23 mouse cellular contexts compared by ENCODE assay signal in the genomic region with DNA sequence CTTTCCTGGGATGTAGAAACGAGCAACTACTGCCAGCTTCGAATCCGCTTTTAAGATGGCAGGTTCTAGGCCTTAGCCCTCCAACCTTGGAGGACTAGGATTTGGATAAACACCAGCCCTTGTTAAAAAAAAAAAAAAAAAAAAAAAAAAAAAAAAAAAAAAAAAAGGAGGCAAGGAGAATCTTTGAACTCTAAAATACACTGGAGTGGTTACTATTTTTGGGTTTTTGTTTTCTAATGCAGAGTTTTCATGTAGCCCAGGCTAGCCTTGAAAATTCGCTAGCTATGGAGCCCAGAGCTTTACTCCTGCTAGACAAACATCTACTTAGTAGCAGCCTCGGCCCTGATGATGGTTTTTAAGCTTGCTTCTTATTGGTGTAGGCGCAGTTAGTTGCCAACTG. TPM values are rescaled to one million over a fixed set of nuclear protein-coding genes. Genes with fewer than 3 reads are reported as not detected.
DNase-seq lines count a peak whose midpoint lies in the region; TF ChIP-seq lines count a peak whose summit lies in the region.
"Had no signal": no experiment of that assay in that cellular context is flagged by ENCODE, and none has a peak within 500 bp of the region (broad histone marks: within the 10 kb centered on the region; RNA-seq: fewer than 3 reads in every experiment).

No protein-coding gene starts in this region.

- H3K4me3 ChIP-seq in gastrocnemius, adult 2 months, result no peak overlapping the region
- no peak overlapping the region for H3K4me3 ChIP-seq in MEL (ENCODE audit: control insufficient read depth in 1 of 2, insufficient read depth in 1 of 2, low read depth in 2 of 2, low read length in 2 of 2)
- H3K4me3 ChIP-seq: embryonic facial prominence, embryonic 13.5 days; embryonic facial prominence, embryonic 15.5 days; erythroblast, embryonic 14.5 days; forebrain, embryonic 10.5 days; forebrain, embryonic 12.5 days had no signal

- TF ChIP-seq POLR2A in MEL (IDR thresholded peaks at IDR 0.05; ENCODE audit: control insufficient read depth in 1 of 2, insufficient read depth in 1 of 2, low read depth in 1 of 2, low read length in 2 of 2, poor library complexity in 1 of 2), result no peak

- no peak for DNase-seq in gastrocnemius, adult 2 months
- no peak for DNase-seq in gastrocnemius, postnatal 25 days
- no peak for DNase-seq in MEL (ENCODE audit: low read depth, low spot score)
- no peak for DNase-seq in layer of hippocampus, postnatal 10 days (ENCODE audit: low spot score in 2 of 2)
- DNase-seq in lung, postnatal 25 days (ENCODE audit: low spot score), result no peak
- DNase-seq: adrenal gland, adult 2 months; adrenal gland, postnatal 10 days; adrenal gland, postnatal 25 days; B cell, adult 2 months; cerebellum, adult 11 months; cerebellum, adult 18-20 months; cerebellum, adult 8-10 months; cerebellum, adult 9-11 months; cerebellum, postnatal 14 days; cerebellum, postnatal 36 days; embryo, embryonic 11 days had no signal

- H3K79me2 ChIP-seq in MEL (ENCODE audit: control insufficient read depth, insufficient read depth, low read length, poor library complexity), result no peaks in the 10 kb centered on the region

- no peak for TF ChIP-seq EP300 in MEL (IDR thresholded peaks at IDR 0.05; ENCODE audit: low read depth in 1 of 2, low read length in 2 of 2)

- H3K36me3 ChIP-seq in MEL (ENCODE audit: control insufficient read depth in 1 of 2, insufficient read depth in 2 of 2, low read length in 2 of 2), result peaks cover 0 to 8% of the 10 kb centered on the region in 2 experiments; a peak in 2 of 4 replicates
- H3K36me3 ChIP-seq: forebrain, embryonic 12.5 days had no signal

- peak overlapping the region; percentile 12; the same call in 1 of the 2 replicates for H3K27ac ChIP-seq in gastrocnemius, adult 2 months
- H3K27ac ChIP-seq in MEL (ENCODE audit: control insufficient read depth, low read depth, low read length), result no peak overlapping the region
- H3K27ac ChIP-seq: embryonic facial prominence, embryonic 13.5 days; embryonic facial prominence, embryonic 15.5 days; forebrain, embryonic 10.5 days; forebrain, embryonic 12.5 days had no signal

- no peaks in the 10 kb centered on the region for H3K27me3 ChIP-seq in MEL (ENCODE audit: control insufficient read depth in 1 of 2, insufficient read depth in 2 of 2, low read length in 2 of 2)
- H3K27me3 ChIP-seq: embryonic facial prominence, embryonic 13.5 days; embryonic facial prominence, embryonic 15.5 days had no signal

- TF ChIP-seq CTCF in gastrocnemius, adult 2 months (IDR thresholded peaks at IDR 0.05), result no peak
- TF ChIP-seq CTCF in MEL (IDR thresholded peaks at IDR 0.05 in 2 of 3, conservative IDR thresholded peaks at IDR 0.05 in 1 of 3; ENCODE audit: control insufficient read depth in 1 of 3, insufficient read depth in 1 of 3, low read depth in 2 of 3, low read length in 3 of 3, poor library complexity in 1 of 3, severe bottlenecking in 1 of 3), result no peak

- peaks cover 5 to 10% of the 10 kb centered on the region in 2 experiments; a peak in 2 of 4 replicates for H3K4me1 ChIP-seq in MEL (ENCODE audit: control insufficient read depth in 1 of 2, insufficient read depth in 2 of 2, low read length in 2 of 2)

- intact Hi-C loops in gastrocnemius, adult 2 months (cut with DNase I), result no loop called here

- H3K9ac ChIP-seq in MEL (ENCODE audit: control insufficient read depth, low read depth, low read length, poor library complexity, severe bottlenecking), result no peak overlapping the region
- H3K9ac ChIP-seq: embryonic facial prominence, embryonic 13.5 days; embryonic facial prominence, embryonic 15.5 days; forebrain, embryonic 12.5 days had no signal

- H3K9me3 ChIP-seq in MEL (replicated peaks; ENCODE audit: insufficient read depth, low read length), result no peaks in the 10 kb centered on the region
- H3K9me3 ChIP-seq: embryonic facial prominence, embryonic 13.5 days; embryonic facial prominence, embryonic 15.5 days; forebrain, embryonic 10.5 days; forebrain, embryonic 12.5 days; G1E had no signal

- no peak for TF ChIP-seq RAD21 in MEL (IDR thresholded peaks at IDR 0.05; ENCODE audit: low read depth, low read length)

TF ChIP-seq in MEL, 35 proteins besides CTCF, POLR2A, EP300 and RAD21:
- TF ChIP-seq ZKSCAN1 (IDR thresholded peaks at IDR 0.05; ENCODE audit: low read depth, low read length), result no peak
- TF ChIP-seq ZNF384 (IDR thresholded peaks at IDR 0.05; ENCODE audit: low read depth, low read length), result peak; percentile 80

RNA-seq across cellular contexts. Expression of a gene that starts 4.2 kb away (rescaled TPM):
- 10 to 100 TPM; 53.0 to 60.8 TPM for total RNA-seq in gastrocnemius, adult 2 months (2021)
- total RNA-seq in gastrocnemius, postnatal 25 days (2021), result 10 to 100 TPM; 59.7 to 64.9 TPM
- 2.5 and 2.6 TPM in 2 replicates for total RNA-seq in MEL (2012; rRNA removed)
- polyA plus RNA-seq in MEL (2012; ENCODE audit: insufficient read depth in 1 of 2, insufficient read length in 2 of 2, low read depth in 1 of 2, low replicate concordance in 2 of 2, missing spikeins in 1 of 2), result 1 to 10 TPM in 1 of 2 experiments, not detected in 1; 8.2 TPM
- total RNA-seq in layer of hippocampus, postnatal 10 days (2021), result 10 to 100 TPM; 22.0 to 24.3 TPM
- polyA plus RNA-seq: CD4-positive, CD25-positive, alpha-beta regulatory T cell, adult 4 months had no signal

RNA-seq across cellular contexts. Expression of a gene that starts 41.6 kb away (rescaled TPM):
- total RNA-seq in gastrocnemius, adult 2 months (2021), result 100 to 1,000 TPM in 1 of 2 experiments, 10 to 100 TPM in 1; 98.9 to 117 TPM
- 100 to 1,000 TPM; 136 to 142 TPM for total RNA-seq in gastrocnemius, postnatal 25 days (2021)
- total RNA-seq in MEL (2012; rRNA removed), result 69.6 and 70.2 TPM in 2 replicates
- polyA plus RNA-seq in MEL (2012; ENCODE audit: insufficient read depth in 1 of 2, insufficient read length in 2 of 2, low read depth in 1 of 2, low replicate concordance in 2 of 2, missing spikeins in 1 of 2), result 100 to 1,000 TPM in 1 of 2 experiments, not detected in 1; 152 TPM
- total RNA-seq in layer of hippocampus, postnatal 10 days (2021), result 100 to 1,000 TPM; 414 to 447 TPM
